Mouse (Mus musculus): ENCODE measurements around the gene Nyap1.
A peak's percentile ranks its signal among the peaks of the same experiment; 100 is the strongest.

Nyap1 gene

GRCm38 (mm10) chr5:137699080-137699479 is 42.3 kb downstream of the Nyap1 start:
- DNase-seq (ENCODE audit: low read depth), result no peak

DNA sequence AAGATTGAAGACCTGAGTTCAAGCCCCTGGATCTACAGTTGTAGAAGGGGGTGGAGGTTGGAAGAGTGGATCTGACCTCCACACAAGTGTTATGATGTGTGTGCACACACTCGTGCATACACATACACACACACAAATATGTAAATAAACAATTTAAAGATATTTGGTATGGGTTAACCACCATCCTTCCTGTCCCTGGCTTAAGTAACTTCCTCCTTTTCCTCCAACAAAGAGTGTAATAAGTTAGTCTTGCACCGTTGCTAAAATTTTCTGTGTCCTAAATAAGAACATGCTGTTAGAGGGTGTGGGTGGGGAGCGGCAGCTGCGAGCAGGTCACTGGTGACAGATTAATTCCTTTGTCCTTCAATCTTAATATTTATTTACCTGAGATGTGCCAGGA is 45.5 kb downstream of the Nyap1 start:
- no peak for DNase-seq (ENCODE audit: low read depth)

DNA sequence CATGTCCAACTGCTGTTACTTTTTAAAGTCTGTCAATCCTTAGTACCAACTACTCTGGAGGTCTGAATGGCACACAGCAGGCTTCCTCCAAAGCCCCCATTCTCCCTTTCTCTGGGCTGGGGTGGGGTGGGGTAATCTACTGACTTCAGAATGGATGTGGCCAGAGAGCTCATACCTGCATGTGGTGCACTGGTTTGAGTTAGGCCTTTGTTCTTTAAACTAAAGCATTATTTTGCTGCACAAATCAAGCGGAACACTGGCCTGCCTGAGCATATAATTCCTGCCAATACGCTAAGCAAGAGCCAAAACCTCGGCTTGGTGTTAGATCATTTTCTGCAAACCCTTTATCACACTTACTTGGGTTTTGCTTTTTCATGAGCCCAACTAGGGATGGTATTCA is 46.6 kb downstream of the Nyap1 start:
- no peak for DNase-seq (ENCODE audit: low read depth)

DNA sequence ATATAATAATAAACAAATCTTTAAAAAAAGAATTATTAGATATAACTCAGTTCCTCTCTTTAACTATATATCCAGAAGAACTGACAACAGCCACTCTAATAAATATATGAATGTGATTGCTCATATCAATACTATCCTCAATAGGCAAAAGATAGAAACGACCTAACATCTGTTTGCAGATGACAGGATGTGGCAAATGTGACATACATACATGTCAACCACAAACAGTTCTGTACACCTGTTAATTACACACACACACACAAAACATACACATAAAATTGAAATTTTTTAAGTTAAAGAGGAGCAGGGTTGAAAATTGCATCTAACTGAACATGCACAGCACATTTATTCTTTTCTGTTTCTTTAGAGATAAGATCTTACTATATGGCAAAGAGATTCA is 49.5 kb downstream of the Nyap1 start:
- no peak for DNase-seq (ENCODE audit: low read depth)

DNA sequence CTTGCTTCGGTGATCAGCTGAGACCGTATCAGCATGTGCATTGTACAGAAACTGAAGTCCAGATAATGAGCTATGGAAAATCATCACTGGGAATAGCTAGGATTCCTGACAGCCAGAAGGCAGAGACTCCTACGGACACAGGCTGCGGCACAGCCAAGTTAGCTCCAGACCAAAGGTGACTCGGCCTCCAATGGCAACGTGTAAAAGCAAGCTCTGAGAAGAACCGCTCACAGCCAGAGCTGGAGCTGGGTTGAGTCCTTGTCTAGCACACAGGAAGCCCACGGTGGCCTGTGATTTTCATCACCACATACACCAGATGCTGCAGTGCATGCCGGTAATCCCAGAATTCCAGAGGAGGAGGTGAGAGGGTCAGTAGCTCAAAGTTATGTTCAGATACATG is 50.9 kb downstream of the Nyap1 start:
- no peak for DNase-seq (ENCODE audit: low read depth)

GRCm38 (mm10) chr5:137689974-137690373 is 51.4 kb downstream of the Nyap1 start:
- no peak for DNase-seq (ENCODE audit: low read depth)

DNA sequence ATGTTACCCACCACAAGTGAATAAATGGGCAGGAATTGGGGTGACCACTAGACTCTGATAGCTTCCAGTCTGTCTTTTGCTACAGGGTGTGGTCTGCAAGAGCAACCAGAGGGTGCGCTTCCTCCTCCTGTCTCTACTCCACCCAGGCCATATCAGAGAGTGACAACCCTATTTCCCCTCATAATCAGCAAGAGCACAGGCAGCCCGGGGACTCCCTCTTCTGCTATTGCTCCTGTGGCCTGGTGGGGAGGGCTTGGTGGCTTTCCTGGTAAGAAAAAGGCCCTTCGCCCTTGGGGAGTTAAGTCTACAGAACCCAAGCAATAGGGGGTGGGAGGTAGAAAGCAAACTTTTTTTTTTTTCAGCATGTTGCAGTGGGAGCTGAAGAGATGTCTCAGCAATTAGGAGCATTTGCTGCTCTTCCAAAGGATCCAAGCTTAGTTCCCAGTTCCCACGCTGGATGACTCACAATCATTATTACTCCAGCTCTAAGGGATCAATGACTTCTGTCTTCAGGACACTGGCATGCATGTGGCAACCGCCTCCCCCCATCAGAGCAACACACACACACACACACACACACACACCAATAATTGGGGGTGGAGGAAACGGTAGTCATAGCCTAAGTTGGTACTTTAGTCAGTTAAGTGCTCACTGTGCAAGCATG is 55.1 kb downstream of the Nyap1 start:
- no peak for DNase-seq (ENCODE audit: low read depth)

DNA sequence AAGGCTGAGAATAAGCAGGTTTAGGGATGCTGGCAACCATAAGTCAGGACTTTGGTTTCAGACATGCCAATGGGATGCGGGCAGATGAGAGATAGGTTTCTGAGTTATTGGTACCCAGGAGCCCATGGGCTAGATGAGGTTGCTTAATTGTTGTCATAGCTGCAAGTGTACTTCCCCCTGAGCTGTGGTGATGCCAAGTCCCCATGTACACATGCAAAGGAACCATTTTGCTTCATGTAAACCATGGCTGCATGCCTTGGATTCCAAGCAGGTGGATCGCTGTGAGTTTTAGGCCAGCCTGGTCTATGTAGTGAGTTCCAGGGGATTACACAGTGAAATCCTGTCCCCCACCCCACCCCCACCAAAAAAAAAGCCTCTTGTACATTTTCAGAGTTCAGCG is 55.8 kb downstream of the Nyap1 start:
- no peak for DNase-seq (ENCODE audit: low read depth)

GRCm38 (mm10) chr5:137684294-137685123 is 56.9 kb downstream of the Nyap1 start, which contains the start of gene Agfg2:
Agfg2 (minus strand) TSS chr5:137684726.
- DNase-seq (ENCODE audit: low read depth), result peak; percentile 99

DNA sequence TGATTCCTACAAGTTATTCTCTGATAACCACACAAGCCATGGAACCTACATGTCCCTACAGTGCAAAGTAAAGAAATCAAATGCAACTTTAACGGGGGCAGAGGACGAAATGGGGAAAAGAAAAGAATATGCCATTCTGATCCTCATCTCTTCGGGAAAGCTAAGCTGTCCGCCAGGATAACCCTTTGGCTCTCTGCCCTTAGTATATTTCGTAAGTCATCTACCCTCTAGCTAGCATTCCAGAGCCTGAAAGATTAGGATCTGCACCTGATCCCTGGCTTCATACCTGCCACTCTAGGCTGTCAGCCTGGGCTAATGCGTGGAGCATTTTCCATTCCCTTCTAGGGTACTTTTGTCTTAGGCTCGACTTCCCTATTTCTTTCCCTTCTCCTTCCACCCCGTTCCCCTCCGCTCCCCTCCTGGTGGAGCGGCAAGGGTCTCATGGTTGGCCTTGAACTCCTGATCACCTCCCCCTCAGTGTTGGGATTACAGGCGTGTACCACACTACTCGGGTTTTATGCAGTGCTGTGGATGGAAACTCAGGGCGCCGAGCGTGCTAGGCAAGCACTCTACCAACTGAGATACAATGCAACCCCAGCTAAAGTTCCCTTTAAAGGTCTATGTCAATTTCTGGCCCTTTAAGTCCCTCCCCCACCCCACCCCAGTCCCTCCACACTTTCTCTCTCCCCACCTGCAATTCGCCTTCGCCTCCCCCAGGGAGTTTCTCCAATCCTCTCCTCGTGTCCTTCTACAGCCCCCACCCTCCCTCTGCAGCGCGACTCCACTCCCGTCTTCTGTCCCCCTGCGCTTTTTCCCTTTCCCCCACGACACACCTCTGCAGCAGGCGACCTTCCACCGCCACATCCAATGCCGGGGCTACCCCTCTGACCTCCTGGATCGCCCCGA is 57.8 kb downstream of the Nyap1 start:
- DNase-seq (ENCODE audit: low read depth), result no peak

- no peak for DNase-seq (ENCODE audit: low read depth)
Observed at GRCm38 (mm10) chr5:137682526-137682925, 58.9 kb downstream of the Nyap1 start.

All from fibroblast of lung, adult 2 months (primary cell).